Mouse (Mus musculus): ENCODE measurements around the gene Egflam. TPM values are rescaled to one million over a fixed set of nuclear protein-coding genes. Genes with fewer than 3 reads are reported as not detected.
A peak's percentile ranks its signal among the peaks of the same experiment; 100 is the strongest.

Gene Egflam
- polyA plus RNA-seq, 1 experiment from 2014 or later: 3.6 TPM

DNA sequence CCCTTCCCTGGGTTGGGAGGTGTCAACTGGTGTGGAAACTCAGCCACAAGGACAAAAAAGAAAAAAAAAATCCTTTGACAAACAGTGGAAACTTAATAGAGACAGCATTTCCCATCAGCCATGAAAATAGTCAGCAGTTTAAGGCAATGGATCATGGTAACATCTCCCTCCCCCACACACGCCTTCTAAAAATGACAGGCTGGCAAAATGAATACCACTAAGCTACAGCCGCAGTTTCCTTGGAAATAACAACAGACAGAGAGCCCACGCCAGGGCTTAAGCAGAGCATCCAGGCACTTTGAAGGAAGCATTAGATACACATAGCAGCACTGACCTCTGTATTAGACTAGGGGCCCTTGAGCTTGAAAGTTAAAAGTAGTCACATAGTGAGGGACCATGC lies 157.2 kb downstream of the Egflam start:
- no peak for ATAC-seq
- Histone ChIP-seq H3K27me3 (no peaks in the 10 kb centered on the region), H3K27ac (no peak overlapping the region; the same call in 1 of the 2 replicates), H3K4me3 (no peak overlapping the region), H3K4me1 (no peaks in the 10 kb centered on the region), H3K4me2 (no peak overlapping the region), H3K36me3 (ENCODE audit: poor library complexity, severe bottlenecking) (no peaks in the 10 kb centered on the region), H3K9ac (no peak overlapping the region), H3K9me3 (replicated peaks) (no peaks in the 10 kb centered on the region)
- 69% methylated on average over 3 of the region's 3 CpGs for WGBS

DNA sequence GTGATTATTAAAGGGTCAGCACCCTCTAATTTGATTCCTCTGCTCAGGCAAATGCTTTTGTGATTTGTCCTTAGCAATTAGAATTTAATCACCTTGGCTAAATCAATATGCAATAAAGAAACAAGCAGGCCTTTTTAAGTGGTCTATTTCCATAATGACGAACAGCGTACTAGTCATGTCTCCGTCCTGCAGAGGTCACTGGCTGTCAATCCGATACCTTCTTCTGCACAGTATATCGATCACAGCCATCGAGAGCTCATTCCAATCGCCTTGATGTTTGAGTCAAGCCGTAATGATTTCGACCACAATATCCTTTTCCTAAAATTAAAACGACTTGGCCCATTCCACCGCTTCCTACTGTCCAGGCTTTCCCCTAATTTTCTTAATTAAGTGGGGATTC lies 158.3 kb downstream of the Egflam start:
- no peak overlapping the region for H3K9ac ChIP-seq
- H3K4me3 ChIP-seq: no peak overlapping the region
- H3K36me3 ChIP-seq (ENCODE audit: poor library complexity, severe bottlenecking): no peaks in the 10 kb centered on the region
- no peak for ATAC-seq
- 79% methylated on average over 11 of the region's 11 CpGs for WGBS
- no peaks in the 10 kb centered on the region for H3K4me1 ChIP-seq
- H3K27me3 ChIP-seq: no peaks in the 10 kb centered on the region
- no peak overlapping the region for H3K27ac ChIP-seq
- H3K9me3 ChIP-seq (replicated peaks): no peaks in the 10 kb centered on the region
- H3K4me2 ChIP-seq: no peak overlapping the region

- no peak for ATAC-seq
- WGBS: 87% methylated on average over 13 of the region's 13 CpGs
Measured at GRCm38 (mm10) chr15:7233393-7234090, 164.7 kb downstream of the Egflam start.

GRCm38 (mm10) chr15:7226225-7226624 lies 172.0 kb downstream of the Egflam start:
- Histone ChIP-seq H3K4me2 (no peak overlapping the region), H3K36me3 (ENCODE audit: poor library complexity, severe bottlenecking) (no peaks in the 10 kb centered on the region), H3K27me3 (no peaks in the 10 kb centered on the region), H3K9me3 (replicated peaks) (no peaks in the 10 kb centered on the region), H3K9ac (no peak overlapping the region), H3K4me3 (no peak overlapping the region), H3K27ac (no peak overlapping the region), H3K4me1 (peaks cover 5% of the 10 kb centered on the region; the same call in 1 of the 2 replicates)
- peak; percentile 92 for ATAC-seq
- WGBS: 7% methylated on average over 5 of the region's 5 CpGs

More at GRCm38 (mm10) chr15:7233393-7234090, 164.7 kb downstream of the Egflam start:
- no peak overlapping the region for H3K4me2 ChIP-seq
- no peak overlapping the region for H3K4me3 ChIP-seq
- H3K9me3 ChIP-seq (replicated peaks): no peaks in the 10 kb centered on the region
- no peaks in the 10 kb centered on the region for H3K4me1 ChIP-seq
- H3K36me3 ChIP-seq (ENCODE audit: poor library complexity, severe bottlenecking): no peaks in the 10 kb centered on the region
- H3K27me3 ChIP-seq: no peaks in the 10 kb centered on the region
- H3K27ac ChIP-seq: no peak overlapping the region
- no peak overlapping the region for H3K9ac ChIP-seq

- H3K4me1 ChIP-seq: peaks cover 5% of the 10 kb centered on the region; the same call in 1 of the 2 replicates
- H3K27me3 ChIP-seq: no peaks in the 10 kb centered on the region
- no peak overlapping the region for H3K27ac ChIP-seq
- WGBS: 79% methylated on average over 12 of the region's 12 CpGs
- H3K4me2 ChIP-seq: no peak overlapping the region
- no peak overlapping the region for H3K9ac ChIP-seq
- no peaks in the 10 kb centered on the region for H3K9me3 ChIP-seq (replicated peaks)
- peak; percentile 44; the same call in 1 of the 2 replicates for ATAC-seq
- H3K4me3 ChIP-seq: no peak overlapping the region
- no peaks in the 10 kb centered on the region for H3K36me3 ChIP-seq (ENCODE audit: poor library complexity, severe bottlenecking)
Measured at GRCm38 (mm10) chr15:7224151-7224775, 173.9 kb downstream of the Egflam start.

GRCm38 (mm10) chr15:7222809-7223208 lies 175.4 kb downstream of the Egflam start:
- no peak overlapping the region for H3K27ac ChIP-seq
- no peak for ATAC-seq
- H3K27me3 ChIP-seq: no peaks in the 10 kb centered on the region
- WGBS: 49% methylated on average over 11 of the region's 11 CpGs
- peaks cover 5% of the 10 kb centered on the region; the same call in 1 of the 2 replicates for H3K4me1 ChIP-seq
- H3K9me3 ChIP-seq (replicated peaks): no peaks in the 10 kb centered on the region
- H3K4me2 ChIP-seq: no peak overlapping the region
- no peak overlapping the region for H3K4me3 ChIP-seq
- H3K36me3 ChIP-seq (ENCODE audit: poor library complexity, severe bottlenecking): no peaks in the 10 kb centered on the region
- H3K9ac ChIP-seq: no peak overlapping the region

GRCm38 (mm10) chr15:7217273-7217598 lies 181.0 kb downstream of the Egflam start:
- H3K4me1 ChIP-seq: no peaks in the 10 kb centered on the region
- no peaks in the 10 kb centered on the region for H3K36me3 ChIP-seq (ENCODE audit: poor library complexity, severe bottlenecking)
- 89% methylated on average over 6 of the region's 6 CpGs for WGBS
- no peaks in the 10 kb centered on the region for H3K27me3 ChIP-seq
- H3K9me3 ChIP-seq (replicated peaks): no peaks in the 10 kb centered on the region
- no peak overlapping the region for H3K4me2 ChIP-seq
- no peak overlapping the region for H3K9ac ChIP-seq
- H3K4me3 ChIP-seq: no peak overlapping the region
- ATAC-seq: no peak
- H3K27ac ChIP-seq: no peak overlapping the region

- Histone ChIP-seq H3K4me1 (no peaks in the 10 kb centered on the region), H3K4me2 (no peak overlapping the region), H3K27ac (no peak overlapping the region), H3K27me3 (no peaks in the 10 kb centered on the region), H3K9ac (no peak overlapping the region), H3K4me3 (no peak overlapping the region), H3K36me3 (ENCODE audit: poor library complexity, severe bottlenecking) (no peaks in the 10 kb centered on the region), H3K9me3 (replicated peaks) (no peaks in the 10 kb centered on the region)
- WGBS: 80% methylated on average over 9 of the region's 9 CpGs
- ATAC-seq: no peak
Measured at GRCm38 (mm10) chr15:7216581-7217272, 181.5 kb downstream of the Egflam start.

DNA sequence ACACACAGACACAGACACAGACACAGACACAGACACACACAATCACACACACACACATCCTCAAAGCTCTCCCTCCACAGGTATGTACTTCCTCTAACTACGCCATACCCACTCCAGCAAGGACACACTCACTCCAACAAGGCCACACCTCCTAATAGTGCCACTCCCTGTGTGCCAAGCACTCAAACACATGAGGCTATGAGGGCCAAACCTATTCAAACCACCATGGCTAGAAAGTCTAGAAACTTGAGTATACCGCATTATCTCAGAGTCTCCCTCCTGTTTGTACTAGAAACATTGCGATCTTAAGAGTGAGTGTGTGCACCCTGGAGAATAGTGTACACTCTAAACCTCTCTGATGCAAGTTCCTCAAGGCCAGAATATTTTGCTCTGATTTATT lies 182.3 kb downstream of the Egflam start:
- 96% methylated on average over 3 of the region's 3 CpGs for WGBS
- ATAC-seq: no peak

GRCm38 (mm10) chr15:7213683-7214082 lies 184.5 kb downstream of the Egflam start:
- Histone ChIP-seq H3K4me2 (no peak overlapping the region), H3K9me3 (replicated peaks) (no peaks in the 10 kb centered on the region), H3K4me3 (no peak overlapping the region), H3K27ac (no peak overlapping the region), H3K36me3 (ENCODE audit: poor library complexity, severe bottlenecking) (no peaks in the 10 kb centered on the region), H3K27me3 (no peaks in the 10 kb centered on the region), H3K9ac (no peak overlapping the region), H3K4me1 (no peaks in the 10 kb centered on the region)
- peak; percentile 70; the same call in 1 of the 2 replicates for ATAC-seq
- WGBS: 8% methylated on average over 1 of the region's 1 CpGs

More for the DNA sequence above, 182.3 kb downstream of the Egflam start:
- Histone ChIP-seq H3K9ac (no peak overlapping the region), H3K4me1 (no peaks in the 10 kb centered on the region), H3K9me3 (replicated peaks) (no peaks in the 10 kb centered on the region), H3K4me2 (no peak overlapping the region), H3K27me3 (no peaks in the 10 kb centered on the region), H3K36me3 (ENCODE audit: poor library complexity, severe bottlenecking) (no peaks in the 10 kb centered on the region), H3K4me3 (no peak overlapping the region), H3K27ac (no peak overlapping the region)

DNA sequence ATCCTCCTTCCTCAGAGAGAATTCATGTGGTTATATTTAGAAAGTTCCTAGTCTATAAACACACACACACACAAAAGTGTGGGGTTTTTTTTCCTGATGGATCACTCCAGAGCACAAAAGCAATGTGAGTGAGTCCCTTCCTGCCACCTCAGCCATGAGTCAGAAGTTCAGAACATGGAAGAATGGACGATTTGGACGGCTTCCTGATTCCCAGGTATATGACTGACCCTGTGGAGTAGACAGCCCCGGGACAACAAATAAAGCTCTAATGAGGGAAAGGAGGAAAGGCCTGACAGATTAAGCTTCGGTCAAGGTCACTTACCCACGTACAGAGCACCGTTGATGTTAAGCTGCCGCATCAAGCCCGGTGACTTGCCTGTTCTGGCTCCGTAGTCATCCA lies 190.0 kb downstream of the Egflam start:
- Histone ChIP-seq H3K27ac (no peak overlapping the region), H3K27me3 (no peaks in the 10 kb centered on the region), H3K9me3 (replicated peaks) (no peaks in the 10 kb centered on the region), H3K4me2 (no peak overlapping the region), H3K9ac (no peak overlapping the region), H3K4me1 (peaks cover 6% of the 10 kb centered on the region; the same call in 1 of the 2 replicates), H3K4me3 (no peak overlapping the region), H3K36me3 (ENCODE audit: poor library complexity, severe bottlenecking) (no peaks in the 10 kb centered on the region)
- ATAC-seq: no peak
- WGBS: 90% methylated on average over 9 of the region's 9 CpGs

DNA sequence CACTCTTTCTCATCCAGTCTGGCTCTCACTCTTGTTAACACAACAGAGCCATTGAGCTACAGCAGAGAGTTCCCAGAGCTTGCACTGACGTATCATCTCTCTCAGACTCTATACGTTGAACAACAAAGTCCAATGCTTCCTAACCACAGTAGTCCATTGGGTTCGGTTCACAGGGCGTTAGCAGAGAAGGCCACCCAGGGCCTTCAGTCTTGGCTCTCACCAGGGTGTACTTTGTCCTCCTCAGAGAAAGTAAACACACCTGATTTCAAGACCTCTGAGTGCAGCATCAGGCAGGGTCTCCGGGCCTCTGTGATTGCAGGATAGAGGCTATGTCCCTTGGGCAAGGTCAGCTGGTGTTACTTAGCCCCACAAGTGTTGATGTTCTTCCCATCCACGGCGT lies 190.9 kb downstream of the Egflam start:
- 84% methylated on average over 7 of the region's 7 CpGs for WGBS
- no peak overlapping the region for H3K4me2 ChIP-seq
- no peaks in the 10 kb centered on the region for H3K27me3 ChIP-seq
- no peaks in the 10 kb centered on the region for H3K9me3 ChIP-seq (replicated peaks)
- no peak overlapping the region for H3K4me3 ChIP-seq
- H3K27ac ChIP-seq: no peak overlapping the region
- H3K9ac ChIP-seq: no peak overlapping the region
- ATAC-seq: no peak
- no peaks in the 10 kb centered on the region for H3K36me3 ChIP-seq (ENCODE audit: poor library complexity, severe bottlenecking)
- peaks cover 6% of the 10 kb centered on the region; the same call in 1 of the 2 replicates for H3K4me1 ChIP-seq
